Mouse (Mus musculus) gastrocnemius, postnatal 10 days (tissue): ENCODE data around the gene Arhgdib. TPM values are rescaled to one million over a fixed set of nuclear protein-coding genes. Genes with fewer than 3 reads are reported as not detected.

Source experiments
- DNase-seq: peaks from one replicate; pipeline ENCODE4 v3.0.0; 2021; ENCODE audit warnings: mixed read lengths
- total RNA-seq, 2 experiments: library from RNA; stranded (reverse); gene quantifications; 2 replicates each; pipeline ENCODE4 v1.2.3; 2021

Arhgdib gene
- total RNA-seq, 2 experiments from 2014 or later: 17.9 to 23.9 TPM

- DNase-seq: no peak
These were observed 11.2 kb upstream of the Arhgdib start for GRCm38 (mm10) chr6:136952930-136953329.

GRCm38 (mm10) chr6:136950171-136950570 is 8.5 kb upstream of the Arhgdib start:
- no peak for DNase-seq

GRCm38 (mm10) chr6:136947716-136948115 is 6.0 kb upstream of the Arhgdib start:
- DNase-seq: no peak

- no peak for DNase-seq
These were observed 5.2 kb upstream of the Arhgdib start for GRCm38 (mm10) chr6:136946943-136947342.

- no peak for DNase-seq
These were observed 4.5 kb upstream of the Arhgdib start for GRCm38 (mm10) chr6:136946241-136946640.

- no peak for DNase-seq
These were observed 2.8 kb upstream of the Arhgdib start for GRCm38 (mm10) chr6:136944511-136944910.

GRCm38 (mm10) chr6:136943392-136943791 is 1.7 kb upstream of the Arhgdib start:
- no peak for DNase-seq

- DNase-seq: no peak
These were observed 581 bp upstream of the Arhgdib start for GRCm38 (mm10) chr6:136942280-136942679.

GRCm38 (mm10) chr6:136940188-136940960 is 1.3 kb downstream of the Arhgdib start:
- DNase-seq: no peak

- DNase-seq: no peak
These were observed 2.1 kb downstream of the Arhgdib start for GRCm38 (mm10) chr6:136939326-136940187.

GRCm38 (mm10) chr6:136938331-136939126 is 3.2 kb downstream of the Arhgdib start:
- no peak for DNase-seq

GRCm38 (mm10) chr6:136937117-136937516 is 4.6 kb downstream of the Arhgdib start:
- DNase-seq: no peak

GRCm38 (mm10) chr6:136936361-136936760 is 5.3 kb downstream of the Arhgdib start:
- no peak for DNase-seq

GRCm38 (mm10) chr6:136935233-136935632 is 6.5 kb downstream of the Arhgdib start:
- DNase-seq: no peak

GRCm38 (mm10) chr6:136934068-136934467 is 7.6 kb downstream of the Arhgdib start:
- DNase-seq: no peak

GRCm38 (mm10) chr6:136931246-136931645 is 10.5 kb downstream of the Arhgdib start:
- DNase-seq: no peak

- no peak for DNase-seq
These were observed 11.0 kb downstream of the Arhgdib start for GRCm38 (mm10) chr6:136930677-136931076.

- no peak for DNase-seq
These were observed 14.1 kb downstream of the Arhgdib start for GRCm38 (mm10) chr6:136927626-136928025.

GRCm38 (mm10) chr6:136925049-136925448 is 16.6 kb downstream of the Arhgdib start:
- no peak for DNase-seq

- DNase-seq: no peak
These were observed 18.2 kb downstream of the Arhgdib start, which contains the start of gene Pde6h for GRCm38 (mm10) chr6:136923532-136923931. Gene Pde6h (plus strand): TSS chr6:136923832.

- no peak for DNase-seq
These were observed 18.8 kb downstream of the Arhgdib start for GRCm38 (mm10) chr6:136922871-136923270.

- no peak for DNase-seq
These were observed 19.6 kb downstream of the Arhgdib start, which contains the start of gene Erp27 for GRCm38 (mm10) chr6:136922080-136922479. Gene Erp27 (minus strand): TSS chr6:136922180.
